Mouse (Mus musculus) cerebellum, adult 2 months (tissue): Measurements from ENCODE around the gene Gpsm2. TPM values are rescaled to one million over a fixed set of nuclear protein-coding genes. Genes with fewer than 3 reads are reported as not detected.

ENCODE experiments used
- DNase-seq, 2 experiments: peaks; one replicate each; pipeline ENCODE4 v3.0.0; 2021
- H3K27ac ChIP-seq: fragments of 200-500 bp; 2 replicates; pipeline ENCODE4 v1.5.1; 2012; ENCODE audit warnings: low read length, control low read depth, inconsistent platforms; ENCODE audit not compliant: insufficient read depth
- H3K27me3 ChIP-seq: fragments of 200-500 bp; 2 replicates; pipeline ENCODE4 v1.6.1; 2012; ENCODE audit warnings: inconsistent platforms, mild to moderate bottlenecking, low read length, moderate library complexity; ENCODE audit not compliant: control insufficient read depth, insufficient read depth
- H3K4me1 ChIP-seq: fragments of 200-500 bp; 2 replicates; pipeline ENCODE4 v1.6.1; 2011; ENCODE audit warnings: low read length; ENCODE audit not compliant: control insufficient read depth, insufficient read depth
- H3K4me3 ChIP-seq: fragments of 200-500 bp; replicated peaks from 2 replicates; pipeline ENCODE3; 2011; ENCODE audit warnings: mild to moderate bottlenecking, low read depth, low read length, control low read depth; ENCODE audit not compliant: insufficient read depth
- CTCF ChIP-seq: fragments of 200-500 bp; IDR thresholded peaks from 2 replicates; pipeline ENCODE4 v1.5.1; 2011; ENCODE audit warnings: low read depth, mild to moderate bottlenecking, control low read depth, low read length, moderate library complexity, borderline replicate concordance; ENCODE audit not compliant: insufficient read depth
- POLR2A ChIP-seq: fragments of 200-500 bp; IDR thresholded peaks from 2 replicates; pipeline ENCODE4 v1.6.1; 2011; ENCODE audit warnings: low read length, control low read depth, borderline replicate concordance; ENCODE audit not compliant: insufficient read depth
- WGBS: fragments of 180-500 bp; shearing (Covaris S2); methylation state at CpG from one replicate; pipeline ENCODE4 v1.1.7; 2018; 5-methylcytosine and 5-hydroxymethylcytosine counted together
- polyA plus RNA-seq: library from polyadenylated mRNA; depleted of rRNA; stranded (reverse); fragments of >200 nt; gene quantifications from 2 replicates; pipeline ENCODE4 v1.2.3, GENCODE M21; 2012

Gene Gpsm2
- polyA plus RNA-seq, 1 experiment, result 9.3 TPM

GRCm38 (mm10) chr3:108762597-108763111 is 40.5 kb upstream of the Gpsm2 start:
- H3K27ac ChIP-seq, result no peak overlapping the region
- WGBS, result 64% methylated on average over 7 of the region's 7 CpGs

GRCm38 (mm10) chr3:108759566-108760420 is 37.7 kb upstream of the Gpsm2 start:
- Histone ChIP-seq H3K4me1 (no peaks in the 10 kb centered on the region), H3K27ac (no peak overlapping the region), H3K4me3 (no peak overlapping the region), H3K27me3 (no peaks in the 10 kb centered on the region)
- TF ChIP-seq CTCF, result no peak
- TF ChIP-seq POLR2A, result no peak
- DNase-seq, result no peak
- WGBS, result 83% methylated on average over 11 of the region's 11 CpGs

More at GRCm38 (mm10) chr3:108762597-108763111, 40.5 kb upstream of the Gpsm2 start:
- Histone ChIP-seq H3K4me1 (no peaks in the 10 kb centered on the region), H3K27me3 (no peaks in the 10 kb centered on the region; the same call in 1 of the 2 replicates), H3K4me3 (no peak overlapping the region)
- TF ChIP-seq POLR2A (no peak), CTCF (no peak)
- DNase-seq, result no peak

- no peak overlapping the region for H3K4me3 ChIP-seq
- TF ChIP-seq POLR2A (no peak), CTCF (no peak)
- WGBS, result 72% methylated on average over 9 of the region's 9 CpGs
These were observed 35.5 kb upstream of the Gpsm2 start for GRCm38 (mm10) chr3:108757570-108757969.

GRCm38 (mm10) chr3:108756131-108756530 is 34.0 kb upstream of the Gpsm2 start:
- H3K4me1 ChIP-seq, result no peaks in the 10 kb centered on the region
- 95% methylated on average over 1 of the region's 1 CpGs for WGBS
- TF ChIP-seq CTCF (no peak), POLR2A (no peak)
- H3K27me3 ChIP-seq, result no peaks in the 10 kb centered on the region
- no peak overlapping the region for H3K4me3 ChIP-seq
- no peak overlapping the region for H3K27ac ChIP-seq
- DNase-seq, result no peak

More at GRCm38 (mm10) chr3:108757570-108757969, 35.5 kb upstream of the Gpsm2 start:
- no peaks in the 10 kb centered on the region for H3K4me1 ChIP-seq
- no peak for DNase-seq
- H3K27ac ChIP-seq, result no peak overlapping the region
- H3K27me3 ChIP-seq, result no peaks in the 10 kb centered on the region

GRCm38 (mm10) chr3:108755542-108755941 is 33.4 kb upstream of the Gpsm2 start:
- no peak overlapping the region for H3K4me3 ChIP-seq
- TF ChIP-seq POLR2A, result no peak
- TF ChIP-seq CTCF, result no peak
- 89% methylated on average over 2 of the region's 2 CpGs for WGBS
- no peak overlapping the region for H3K27ac ChIP-seq
- DNase-seq, result no peak
- no peaks in the 10 kb centered on the region for H3K27me3 ChIP-seq
- H3K4me1 ChIP-seq, result no peaks in the 10 kb centered on the region

- Histone ChIP-seq H3K4me3 (no peak overlapping the region), H3K27ac (no peak overlapping the region), H3K27me3 (no peaks in the 10 kb centered on the region), H3K4me1 (no peaks in the 10 kb centered on the region)
- DNase-seq, result no peak
- TF ChIP-seq CTCF, result no peak
- WGBS, result 87% methylated on average over 1 of the region's 1 CpGs
These were observed 32.4 kb upstream of the Gpsm2 start for GRCm38 (mm10) chr3:108754541-108754940.

- no peak for DNase-seq
- Histone ChIP-seq H3K4me1 (no peaks in the 10 kb centered on the region), H3K4me3 (no peak overlapping the region), H3K27me3 (no peaks in the 10 kb centered on the region), H3K27ac (no peak overlapping the region)
- TF ChIP-seq CTCF (no peak), POLR2A (no peak)
- WGBS, result 81% methylated on average over 6 of the region's 6 CpGs
These were observed 29.6 kb upstream of the Gpsm2 start for GRCm38 (mm10) chr3:108751691-108752090.

- no peaks in the 10 kb centered on the region for H3K27me3 ChIP-seq
- TF ChIP-seq POLR2A, result no peak
- TF ChIP-seq CTCF, result no peak
- H3K4me3 ChIP-seq, result no peak overlapping the region
- DNase-seq, result no peak
- H3K27ac ChIP-seq, result no peak overlapping the region
- H3K4me1 ChIP-seq, result no peaks in the 10 kb centered on the region
- WGBS, result 67% methylated on average over 6 of the region's 6 CpGs
These were observed 29.0 kb upstream of the Gpsm2 start for GRCm38 (mm10) chr3:108751061-108751460.
